Mouse (Mus musculus): ENCODE measurements around the gene Adprhl2.

Gene Adprhl2

GRCm38 (mm10) chr4:126273753-126274152, 47.8 kb downstream of the Adprhl2 start:
- DNase-seq (ENCODE audit: low read depth in 1 of 2, low spot score in 2 of 2), result no peak

GRCm38 (mm10) chr4:126269292-126269691, 52.2 kb downstream of the Adprhl2 start:
- no peak for DNase-seq (ENCODE audit: low read depth in 1 of 2, low spot score in 2 of 2)

Measured in monocyte, adult 2 months (primary cell).